Mouse (Mus musculus): ENCODE data around the gene Slc6a1. TPM values are rescaled to one million over a fixed set of nuclear protein-coding genes. Genes with fewer than 3 reads are reported as not detected.

The Slc6a1 gene
- polyA plus RNA-seq, 1 experiment from 2014 or later = 0.25 TPM

DNA sequence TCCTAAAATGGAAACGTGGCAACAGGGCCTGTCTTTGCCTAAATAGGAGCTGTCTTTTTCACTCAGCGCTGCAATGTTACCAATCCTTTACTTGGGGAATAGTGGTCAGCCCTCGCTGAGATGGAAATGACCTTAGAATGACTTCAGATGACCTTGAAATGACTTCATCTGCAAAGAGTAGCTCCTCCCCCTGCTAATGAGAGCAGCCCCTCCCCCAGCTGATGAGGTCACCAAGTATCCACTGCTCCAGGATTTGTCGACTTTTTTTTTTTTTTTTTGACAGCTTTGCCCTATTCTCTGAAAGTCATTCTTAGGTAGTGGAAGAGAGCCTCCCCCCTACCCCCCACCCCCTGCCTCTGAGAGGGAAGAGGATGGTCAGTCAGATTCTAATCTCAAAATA is 3.0 kb downstream of the Slc6a1 start:
- no peaks in the 10 kb centered on the region for H3K36me3 ChIP-seq (ENCODE audit: insufficient read depth, low read length)
- no peak overlapping the region for H3K4me2 ChIP-seq (ENCODE audit: low read length)
- no peak for DNase-seq (ENCODE audit: low spot score)
- H3K9me3 ChIP-seq (replicated peaks; ENCODE audit: low read length) = no peaks in the 10 kb centered on the region
- H3K27me3 ChIP-seq (ENCODE audit: insufficient read depth, low read length) = peaks cover 48% of the 10 kb centered on the region
- WGBS = 17% methylated on average over 4 of the region's 4 CpGs
- ATAC-seq (replicated peaks; ENCODE audit: low FRiP score, low read depth) = no peak
- H3K4me3 ChIP-seq (replicated peaks; ENCODE audit: low read depth, low read length) = no peak overlapping the region
- TF ChIP-seq CTCF (IDR thresholded peaks at IDR 0.05; ENCODE audit: low read depth) = no peak
- H3K9ac ChIP-seq (ENCODE audit: low read depth, low read length) = no peak overlapping the region
- no peak overlapping the region for H3K27ac ChIP-seq
- H3K4me1 ChIP-seq (replicated peaks; ENCODE audit: insufficient read depth, low read length) = no peaks in the 10 kb centered on the region; the same call in 1 of the 2 replicates

DNA sequence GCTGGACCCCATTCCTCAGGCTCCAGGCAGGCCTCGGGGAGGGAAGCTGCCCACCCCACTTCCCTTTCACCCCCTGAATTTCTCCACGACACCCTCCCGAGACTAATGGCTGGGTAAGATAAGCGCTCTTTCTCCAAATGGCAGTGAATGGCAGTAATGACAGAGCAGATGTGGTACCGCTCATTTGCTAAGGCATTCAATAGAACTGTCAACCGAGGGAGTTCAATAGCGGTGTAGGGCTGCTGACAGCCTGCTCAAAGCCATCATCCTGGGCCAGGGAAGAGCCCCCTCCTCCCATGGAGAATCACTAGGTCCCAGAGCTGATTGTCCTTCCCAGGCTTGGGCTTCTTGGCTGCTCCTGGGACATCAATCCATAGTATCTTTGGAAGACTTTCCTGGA is 6.7 kb downstream of the Slc6a1 start:
- Histone ChIP-seq H3K4me2 (ENCODE audit: low read length) (no peak overlapping the region), H3K27me3 (ENCODE audit: insufficient read depth, low read length) (peaks cover 19% of the 10 kb centered on the region), H3K9ac (ENCODE audit: low read depth, low read length) (no peak overlapping the region), H3K36me3 (ENCODE audit: insufficient read depth, low read length) (no peaks in the 10 kb centered on the region), H3K4me3 (replicated peaks; ENCODE audit: low read depth, low read length) (no peak overlapping the region), H3K9me3 (replicated peaks; ENCODE audit: low read length) (no peaks in the 10 kb centered on the region), H3K27ac (no peak overlapping the region), H3K4me1 (replicated peaks; ENCODE audit: insufficient read depth, low read length) (no peaks in the 10 kb centered on the region)
- TF ChIP-seq CTCF (IDR thresholded peaks at IDR 0.05; ENCODE audit: low read depth) = no peak
- DNase-seq (ENCODE audit: low spot score) = no peak
- 21% methylated on average over 7 of the region's 7 CpGs for WGBS
- no peak for ATAC-seq (replicated peaks; ENCODE audit: low FRiP score, low read depth)

DNA sequence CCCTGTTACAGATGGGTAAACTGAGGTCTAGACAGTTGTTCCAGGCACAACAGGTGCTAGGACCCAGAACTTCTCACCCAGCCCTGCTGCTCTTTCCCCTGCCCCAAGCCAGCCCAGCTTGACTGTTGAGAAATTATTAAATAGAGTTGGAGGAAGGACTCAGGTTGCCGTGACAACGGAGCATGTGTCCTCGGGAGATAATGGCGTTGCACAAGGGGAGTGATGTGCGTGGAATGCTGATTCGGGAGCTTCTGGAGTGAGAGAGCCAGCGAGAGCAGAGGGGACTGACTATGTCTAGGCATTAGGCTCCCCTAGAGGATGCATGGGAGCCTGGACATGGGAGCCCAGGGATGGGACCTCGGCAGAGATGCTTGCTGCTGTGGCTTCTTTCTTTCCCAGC is 7.7 kb downstream of the Slc6a1 start:
- 54% methylated on average over 8 of the region's 8 CpGs for WGBS
- Histone ChIP-seq H3K36me3 (ENCODE audit: insufficient read depth, low read length) (no peaks in the 10 kb centered on the region), H3K9me3 (replicated peaks; ENCODE audit: low read length) (no peaks in the 10 kb centered on the region), H3K27ac (no peak overlapping the region), H3K4me2 (ENCODE audit: low read length) (no peak overlapping the region), H3K4me1 (replicated peaks; ENCODE audit: insufficient read depth, low read length) (no peaks in the 10 kb centered on the region), H3K27me3 (ENCODE audit: insufficient read depth, low read length) (peaks cover 8% of the 10 kb centered on the region; the same call in 1 of the 2 replicates), H3K4me3 (replicated peaks; ENCODE audit: low read depth, low read length) (no peak overlapping the region), H3K9ac (ENCODE audit: low read depth, low read length) (no peak overlapping the region)
- DNase-seq (ENCODE audit: low spot score) (no peak), ATAC-seq (replicated peaks; ENCODE audit: low FRiP score, low read depth) (no peak)
- TF ChIP-seq CTCF (IDR thresholded peaks at IDR 0.05; ENCODE audit: low read depth) = no peak

DNA sequence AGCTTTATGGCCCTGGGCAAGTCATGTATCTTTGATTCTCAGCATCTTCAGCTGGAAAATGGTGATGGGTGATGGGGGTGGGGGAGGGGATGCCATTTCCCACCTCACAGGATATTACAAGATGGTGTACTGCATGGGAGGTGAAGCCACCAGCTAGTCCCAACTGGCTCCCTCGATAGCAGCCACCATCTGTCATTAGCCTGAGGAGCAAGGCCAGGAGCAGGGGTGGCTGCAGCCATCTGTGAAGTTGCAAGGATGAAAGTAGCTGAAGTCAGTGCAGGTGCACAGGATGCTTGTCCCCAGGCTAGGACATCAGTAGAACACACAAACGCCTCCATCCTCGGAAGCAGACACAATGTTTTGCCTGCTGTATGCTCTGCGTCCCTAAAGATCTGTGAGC is 8.5 kb downstream of the Slc6a1 start:
- H3K9me3 ChIP-seq (replicated peaks; ENCODE audit: low read length) = no peaks in the 10 kb centered on the region
- H3K4me2 ChIP-seq (ENCODE audit: low read length) = no peak overlapping the region
- no peak for TF ChIP-seq CTCF (IDR thresholded peaks at IDR 0.05; ENCODE audit: low read depth)
- ATAC-seq (replicated peaks; ENCODE audit: low FRiP score, low read depth) = no peak
- WGBS = 59% methylated on average over 4 of the region's 4 CpGs
- no peak overlapping the region for H3K27ac ChIP-seq
- no peak for DNase-seq (ENCODE audit: low spot score)
- no peaks in the 10 kb centered on the region for H3K36me3 ChIP-seq (ENCODE audit: insufficient read depth, low read length)
- H3K9ac ChIP-seq (ENCODE audit: low read depth, low read length) = no peak overlapping the region
- H3K4me1 ChIP-seq (replicated peaks; ENCODE audit: insufficient read depth, low read length) = no peaks in the 10 kb centered on the region
- H3K4me3 ChIP-seq (replicated peaks; ENCODE audit: low read depth, low read length) = no peak overlapping the region
- 0 out of 2 replicates have a peak, but pooled peaks cover under 1% of the 10 kb centered on the region for H3K27me3 ChIP-seq (ENCODE audit: insufficient read depth, low read length)

DNA sequence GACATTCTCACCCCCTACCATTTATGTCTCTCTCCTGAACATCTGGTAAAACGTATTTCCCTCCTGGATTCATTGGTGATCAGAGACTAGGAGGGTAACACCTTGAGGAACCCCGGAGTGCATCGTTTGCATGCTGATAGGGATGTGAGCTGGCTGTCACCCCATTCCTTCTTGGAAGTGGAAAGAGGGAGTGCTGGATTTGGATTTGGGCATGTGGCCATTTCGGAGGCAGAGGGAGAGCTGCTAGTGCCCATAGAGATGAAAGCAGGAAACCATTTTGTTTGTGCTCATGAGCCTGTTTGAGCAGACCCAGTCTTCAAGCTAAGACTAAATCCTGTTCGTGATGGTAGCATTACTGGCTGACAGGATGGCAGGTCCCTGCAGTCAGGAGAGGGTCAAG is 9.0 kb downstream of the Slc6a1 start:
- H3K27ac ChIP-seq = no peak overlapping the region
- DNase-seq (ENCODE audit: low spot score) (no peak), ATAC-seq (replicated peaks; ENCODE audit: low FRiP score, low read depth) (no peak)
- WGBS = 57% methylated on average over 5 of the region's 5 CpGs
- H3K36me3 ChIP-seq (ENCODE audit: insufficient read depth, low read length) = no peaks in the 10 kb centered on the region
- no peaks in the 10 kb centered on the region for H3K9me3 ChIP-seq (replicated peaks; ENCODE audit: low read length)
- no peaks in the 10 kb centered on the region for H3K27me3 ChIP-seq (ENCODE audit: insufficient read depth, low read length)
- H3K4me3 ChIP-seq (replicated peaks; ENCODE audit: low read depth, low read length) = no peak overlapping the region
- no peak overlapping the region for H3K9ac ChIP-seq (ENCODE audit: low read depth, low read length)
- H3K4me1 ChIP-seq (replicated peaks; ENCODE audit: insufficient read depth, low read length) = no peaks in the 10 kb centered on the region
- no peak for TF ChIP-seq CTCF (IDR thresholded peaks at IDR 0.05; ENCODE audit: low read depth)
- H3K4me2 ChIP-seq (ENCODE audit: low read length) = no peak overlapping the region

DNA sequence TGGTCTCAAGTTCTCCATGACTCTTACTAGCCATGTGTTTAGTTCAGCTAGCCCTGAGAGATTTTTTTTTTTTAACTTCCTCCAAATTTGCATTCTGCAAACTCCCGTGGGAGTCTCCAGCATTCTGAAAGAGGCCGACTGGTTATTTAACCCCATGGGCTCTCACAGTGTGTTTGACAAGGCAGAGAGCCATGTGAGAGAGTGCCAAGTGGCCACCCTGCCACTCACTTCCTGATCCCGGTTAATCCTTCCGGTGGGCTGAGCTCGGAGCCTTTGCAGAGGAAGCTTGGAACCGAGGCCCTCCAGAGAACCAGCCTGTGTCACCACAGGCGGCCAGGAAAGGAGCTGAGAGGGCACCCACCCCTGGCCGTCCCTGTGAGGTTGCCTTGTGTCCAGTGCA is 11.1 kb downstream of the Slc6a1 start:
- no peak overlapping the region for H3K27ac ChIP-seq
- DNase-seq (ENCODE audit: low spot score) = no peak
- 0 out of 2 replicates have a peak overlapping the region, but pooled peaks have one; percentile 18 for H3K9ac ChIP-seq (ENCODE audit: low read depth, low read length)
- no peaks in the 10 kb centered on the region for H3K36me3 ChIP-seq (ENCODE audit: insufficient read depth, low read length)
- no peaks in the 10 kb centered on the region for H3K27me3 ChIP-seq (ENCODE audit: insufficient read depth, low read length)
- H3K9me3 ChIP-seq (replicated peaks; ENCODE audit: low read length) = no peaks in the 10 kb centered on the region
- H3K4me2 ChIP-seq (ENCODE audit: low read length) = no peak overlapping the region
- 32% methylated on average over 8 of the region's 8 CpGs for WGBS
- no peak for ATAC-seq (replicated peaks; ENCODE audit: low FRiP score, low read depth)
- TF ChIP-seq CTCF (IDR thresholded peaks at IDR 0.05; ENCODE audit: low read depth) = no peak
- no peaks in the 10 kb centered on the region for H3K4me1 ChIP-seq (replicated peaks; ENCODE audit: insufficient read depth, low read length)
- H3K4me3 ChIP-seq (replicated peaks; ENCODE audit: low read depth, low read length) = no peak overlapping the region

DNA sequence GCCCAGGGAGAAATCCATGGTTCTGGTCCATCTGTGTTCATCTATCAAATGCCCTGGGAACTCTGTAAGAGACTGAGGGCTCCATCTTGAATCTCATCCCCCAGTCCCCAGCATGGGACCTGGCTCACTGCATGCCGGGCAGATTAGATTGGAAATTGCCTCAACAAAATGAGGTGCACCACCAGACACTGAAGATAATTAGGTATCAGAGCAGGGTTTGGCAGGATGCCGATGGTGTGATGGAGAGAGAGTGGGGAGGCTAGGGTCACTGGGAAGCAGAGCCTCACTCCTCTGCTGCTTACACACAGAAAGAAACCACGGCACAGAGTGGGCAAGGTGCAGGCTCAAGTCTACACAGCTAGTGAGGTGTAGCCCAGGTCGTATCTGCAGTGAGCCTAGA is 12.7 kb downstream of the Slc6a1 start:
- Histone ChIP-seq H3K4me3 (replicated peaks; ENCODE audit: low read depth, low read length) (no peak overlapping the region), H3K36me3 (ENCODE audit: insufficient read depth, low read length) (no peaks in the 10 kb centered on the region), H3K27ac (no peak overlapping the region), H3K4me2 (ENCODE audit: low read length) (no peak overlapping the region), H3K27me3 (ENCODE audit: insufficient read depth, low read length) (no peaks in the 10 kb centered on the region), H3K4me1 (replicated peaks; ENCODE audit: insufficient read depth, low read length) (no peaks in the 10 kb centered on the region), H3K9ac (ENCODE audit: low read depth, low read length) (no peak overlapping the region), H3K9me3 (replicated peaks; ENCODE audit: low read length) (no peaks in the 10 kb centered on the region)
- no peak for TF ChIP-seq CTCF (IDR thresholded peaks at IDR 0.05; ENCODE audit: low read depth)
- no peak for DNase-seq (ENCODE audit: low spot score)
- no peak for ATAC-seq (replicated peaks; ENCODE audit: low FRiP score, low read depth)
- 86% methylated on average over 4 of the region's 4 CpGs for WGBS

Measured in kidney, postnatal 0 days (tissue).